Mouse (Mus musculus) hindbrain, embryonic 14.5 days (tissue): Measurements from ENCODE around the gene Cdx2. TPM values are rescaled to one million over a fixed set of nuclear protein-coding genes. Genes with fewer than 3 reads are reported as not detected.

Experiments used
- ATAC-seq: fragments of 200-750 bp; cut with Nextera tagmentation; 2 replicates; pipeline ENCODE4 v1.8.0; 2017; ENCODE audit warnings: moderate number of reproducible peaks, mild to moderate bottlenecking, moderate TSS enrichment, moderate library complexity; ENCODE audit not compliant: low FRiP score
- DNase-seq: peaks from one replicate; pipeline ENCODE4 v3.0.0-alpha.2; 2015; ENCODE audit warnings: low spot score
- H3K27ac ChIP-seq: fragments of 300-500 bp; sonication (generic); 2 replicates; pipeline ENCODE4 v1.5.1; 2014; ENCODE audit warnings: mild to moderate bottlenecking, moderate library complexity
- H3K27me3 ChIP-seq: fragments of 300-500 bp; sonication (generic); 2 replicates; pipeline ENCODE4 v1.6.1; 2014; ENCODE audit warnings: mild to moderate bottlenecking, low read length, mixed read lengths; ENCODE audit not compliant: control insufficient read depth, insufficient read depth
- H3K36me3 ChIP-seq: fragments of 300-500 bp; sonication (generic); replicated peaks from 2 replicates; pipeline ENCODE4 v1.6.1; 2014; ENCODE audit not compliant: control insufficient read depth, insufficient read depth
- H3K4me1 ChIP-seq: fragments of 300-500 bp; sonication (generic); replicated peaks from 2 replicates; pipeline ENCODE4 v1.6.1; 2014; ENCODE audit warnings: antibody characterized with exemption, low read length, mixed read lengths; ENCODE audit not compliant: control insufficient read depth, insufficient read depth
- H3K4me2 ChIP-seq: fragments of 300-500 bp; sonication (generic); replicated peaks from 2 replicates; pipeline ENCODE4 v1.6.1; 2014; ENCODE audit warnings: mild to moderate bottlenecking, moderate library complexity
- H3K4me3 ChIP-seq: fragments of 300-500 bp; sonication (generic); replicated peaks from 2 replicates; pipeline ENCODE4 v1.5.1; 2014; ENCODE audit warnings: mild to moderate bottlenecking, low read length
- H3K9ac ChIP-seq: fragments of 300-500 bp; sonication (generic); 2 replicates; pipeline ENCODE4 v1.6.1; 2014
- H3K9me3 ChIP-seq: fragments of 300-500 bp; sonication (generic); 2 replicates; pipeline ENCODE4 v1.6.1; 2016; ENCODE audit warnings: low read length; ENCODE audit not compliant: control insufficient read depth
- WGBS: fragments of 180-500 bp; shearing (Covaris S2); extraction: QIAGEN DNeasy Blood & Tissue Kit; methylation state at CpG from one replicate; pipeline ENCODE4 v1.1.7; 2014; 5-methylcytosine and 5-hydroxymethylcytosine counted together
- polyA plus RNA-seq: library from polyadenylated mRNA; unstranded; fragments of >200 nt; fragmentation: Nextera tagmentation; extraction: Ambion mirVana; gene quantifications from 2 replicates; pipeline ENCODE4 v1.2.1, GENCODE M21; 2014

Gene Cdx2
- polyA plus RNA-seq, 1 experiment from 2014 or later = not detected

GRCm38 (mm10) chr5:147307398-147307785 lies 322 bp upstream of the Cdx2 start:
- DNase-seq = no peak
- WGBS = under 1% methylated on average over 12 of the region's 12 CpGs
- Histone ChIP-seq H3K4me2 (no peak overlapping the region), H3K27me3 (peaks cover 100% of the 10 kb centered on the region), H3K9me3 (no peaks in the 10 kb centered on the region), H3K27ac (no peak overlapping the region), H3K36me3 (no peaks in the 10 kb centered on the region), H3K9ac (no peak overlapping the region), H3K4me3 (no peak overlapping the region), H3K4me1 (no peaks in the 10 kb centered on the region; the same call in 1 of the 2 replicates)
- no peak for ATAC-seq

GRCm38 (mm10) chr5:147305856-147306637 lies 1.0 kb downstream of the Cdx2 start:
- Histone ChIP-seq H3K27me3 (peaks cover 100% of the 10 kb centered on the region), H3K4me1 (no peaks in the 10 kb centered on the region; the same call in 1 of the 2 replicates), H3K9me3 (no peaks in the 10 kb centered on the region), H3K27ac (no peak overlapping the region), H3K9ac (no peak overlapping the region), H3K4me2 (no peak overlapping the region), H3K36me3 (no peaks in the 10 kb centered on the region), H3K4me3 (0 out of 2 replicates have a peak overlapping the region, but pooled peaks have one; percentile 2)
- under 1% methylated on average over 57 of the region's 58 CpGs for WGBS
- DNase-seq = no peak
- no peak for ATAC-seq

- WGBS = 2% methylated on average over 16 of the region's 16 CpGs
- Histone ChIP-seq H3K27ac (no peak overlapping the region), H3K4me2 (no peak overlapping the region), H3K36me3 (no peaks in the 10 kb centered on the region), H3K9ac (no peak overlapping the region), H3K4me3 (no peak overlapping the region), H3K27me3 (peaks cover 100% of the 10 kb centered on the region), H3K4me1 (no peaks in the 10 kb centered on the region; the same call in 1 of the 2 replicates), H3K9me3 (no peaks in the 10 kb centered on the region)
- DNase-seq (no peak), ATAC-seq (no peak)
These were observed 1.9 kb downstream of the Cdx2 start for GRCm38 (mm10) chr5:147305166-147305565.

GRCm38 (mm10) chr5:147304276-147305155 lies 2.6 kb downstream of the Cdx2 start:
- under 1% methylated on average over 54 of the region's 54 CpGs for WGBS
- H3K27ac ChIP-seq = no peak overlapping the region
- no peak for DNase-seq

GRCm38 (mm10) chr5:147302746-147303400 lies 4.2 kb downstream of the Cdx2 start:
- ATAC-seq (no peak), DNase-seq (no peak)
- WGBS = 6% methylated on average over 13 of the region's 13 CpGs
- no peaks in the 10 kb centered on the region for H3K36me3 ChIP-seq
- H3K27me3 ChIP-seq = peaks cover 100% of the 10 kb centered on the region
- no peak overlapping the region for H3K4me2 ChIP-seq
- H3K9me3 ChIP-seq = no peaks in the 10 kb centered on the region
- H3K27ac ChIP-seq = no peak overlapping the region
- no peak overlapping the region for H3K4me3 ChIP-seq
- H3K4me1 ChIP-seq = no peaks in the 10 kb centered on the region; the same call in 1 of the 2 replicates
- no peak overlapping the region for H3K9ac ChIP-seq

More at GRCm38 (mm10) chr5:147304276-147305155, 2.6 kb downstream of the Cdx2 start:
- H3K4me3 ChIP-seq = no peak overlapping the region
- H3K4me2 ChIP-seq = no peak overlapping the region
- no peak for ATAC-seq
- H3K36me3 ChIP-seq = no peaks in the 10 kb centered on the region
- H3K9ac ChIP-seq = no peak overlapping the region
- H3K9me3 ChIP-seq = no peaks in the 10 kb centered on the region
- peaks cover 100% of the 10 kb centered on the region for H3K27me3 ChIP-seq
- no peaks in the 10 kb centered on the region; the same call in 1 of the 2 replicates for H3K4me1 ChIP-seq

GRCm38 (mm10) chr5:147302141-147302540 lies 4.9 kb downstream of the Cdx2 start:
- H3K9me3 ChIP-seq = no peaks in the 10 kb centered on the region
- no peak overlapping the region for H3K4me2 ChIP-seq
- H3K4me1 ChIP-seq = no peaks in the 10 kb centered on the region; the same call in 1 of the 2 replicates
- H3K27me3 ChIP-seq = peaks cover 100% of the 10 kb centered on the region
- H3K36me3 ChIP-seq = no peaks in the 10 kb centered on the region
- DNase-seq (no peak), ATAC-seq (no peak)
- H3K27ac ChIP-seq = no peak overlapping the region
- H3K4me3 ChIP-seq = no peak overlapping the region
- 6% methylated on average over 8 of the region's 8 CpGs for WGBS
- H3K9ac ChIP-seq = no peak overlapping the region

- Histone ChIP-seq H3K9ac (no peak overlapping the region), H3K27ac (no peak overlapping the region), H3K9me3 (no peaks in the 10 kb centered on the region), H3K4me1 (no peaks in the 10 kb centered on the region; the same call in 1 of the 2 replicates), H3K27me3 (peaks cover 100% of the 10 kb centered on the region), H3K4me2 (no peak overlapping the region), H3K4me3 (no peak overlapping the region), H3K36me3 (no peaks in the 10 kb centered on the region)
- ATAC-seq (no peak), DNase-seq (no peak)
- WGBS = 7% methylated on average over 10 of the region's 10 CpGs
These were observed 5.3 kb downstream of the Cdx2 start for GRCm38 (mm10) chr5:147301781-147302070.

GRCm38 (mm10) chr5:147300917-147301780 lies 5.9 kb downstream of the Cdx2 start:
- Histone ChIP-seq H3K9ac (no peak overlapping the region), H3K36me3 (no peaks in the 10 kb centered on the region), H3K4me3 (no peak overlapping the region), H3K4me1 (no peaks in the 10 kb centered on the region; the same call in 1 of the 2 replicates), H3K4me2 (no peak overlapping the region), H3K9me3 (no peaks in the 10 kb centered on the region), H3K27ac (no peak overlapping the region), H3K27me3 (peaks cover 99% of the 10 kb centered on the region)
- 4% methylated on average over 21 of the region's 21 CpGs for WGBS
- no peak for ATAC-seq
- DNase-seq = no peak
